Mouse (Mus musculus) left cerebral cortex, postnatal 10 days (tissue): ENCODE measurements at regions not wholly inside any gene's neighbourhood (a gene's known extent, or its start where the extent isn't known, plus 50 kb on each side); places are given as distances from the start of the nearest gene placed in this dataset.
A peak's percentile ranks its signal among the peaks of the same experiment; 100 is the strongest.

Source experiments
- DNase-seq, 2 experiments: peaks; one replicate each; pipeline ENCODE4 v3.0.0; 2021 to 2022; ENCODE audit warnings: low spot score in 2 of 2, mixed read lengths in 1 of 2; ENCODE audit errors: extremely low spot score in 1 of 2
- intact Hi-C: fragments of 180-260 bp; cut with DNase I; formaldehyde crosslinking; loops from one replicate; pipeline ENCODE4 v1.15.1; 2025

DNA sequence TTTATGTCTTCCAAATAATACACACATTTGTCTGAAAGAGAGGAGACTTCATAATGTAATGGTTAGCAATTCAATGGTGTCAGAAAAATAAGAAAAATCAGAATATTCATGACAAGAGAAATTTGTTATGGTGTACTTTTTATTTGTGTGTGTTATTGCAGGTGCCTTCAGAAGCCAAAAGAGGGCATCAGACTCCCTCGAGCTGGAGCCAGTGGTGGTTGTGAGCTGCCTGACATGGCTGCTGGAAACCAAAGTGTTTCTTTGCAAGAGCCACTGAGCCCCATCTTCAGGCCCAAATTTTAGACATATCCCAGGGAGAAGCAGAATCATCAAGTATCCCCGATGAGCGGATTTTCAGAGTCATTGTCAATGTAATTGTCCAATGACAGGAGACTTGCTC, 81.9 kb downstream of the Tm2d3 start:
- no peak for DNase-seq
- intact Hi-C loops = no loop called here

DNA sequence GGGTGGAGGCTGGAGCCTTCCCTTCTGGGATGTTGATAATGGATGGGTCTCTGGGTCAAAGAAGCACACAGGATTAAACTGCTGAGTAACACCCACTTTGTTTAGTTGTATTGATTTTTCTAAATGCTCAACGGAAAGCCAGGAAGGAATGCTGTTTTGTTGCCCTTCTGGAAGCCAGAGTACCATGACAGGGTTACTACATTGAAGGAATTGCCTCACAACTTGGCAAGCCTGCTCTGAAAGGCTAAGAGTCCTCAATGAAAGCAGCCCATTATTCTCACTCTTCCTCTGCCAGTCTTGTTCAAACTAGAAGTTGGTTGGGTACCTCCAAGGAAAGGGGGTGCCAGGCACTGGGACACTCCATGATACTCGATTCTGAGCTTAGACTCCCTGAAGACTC, 83.0 kb downstream of the Tm2d3 start:
- intact Hi-C loops = no loop called here

GRCm38 (mm10) chr7:65774388-65775015, 83.5 kb downstream of the Tm2d3 start:
- intact Hi-C loops = no loop called here
- no peak for DNase-seq

More for the DNA sequence above, 83.0 kb downstream of the Tm2d3 start:
- no peak for DNase-seq

- DNase-seq = no peak
- intact Hi-C loops = no loop called here
These were observed 84.0 kb downstream of the Tm2d3 start for GRCm38 (mm10) chr7:65775016-65775415.

GRCm38 (mm10) chr7:65779716-65780372, 81.7 kb upstream of the Pcsk6 start:
- intact Hi-C loops = no loop called here
- DNase-seq = no peak

DNA sequence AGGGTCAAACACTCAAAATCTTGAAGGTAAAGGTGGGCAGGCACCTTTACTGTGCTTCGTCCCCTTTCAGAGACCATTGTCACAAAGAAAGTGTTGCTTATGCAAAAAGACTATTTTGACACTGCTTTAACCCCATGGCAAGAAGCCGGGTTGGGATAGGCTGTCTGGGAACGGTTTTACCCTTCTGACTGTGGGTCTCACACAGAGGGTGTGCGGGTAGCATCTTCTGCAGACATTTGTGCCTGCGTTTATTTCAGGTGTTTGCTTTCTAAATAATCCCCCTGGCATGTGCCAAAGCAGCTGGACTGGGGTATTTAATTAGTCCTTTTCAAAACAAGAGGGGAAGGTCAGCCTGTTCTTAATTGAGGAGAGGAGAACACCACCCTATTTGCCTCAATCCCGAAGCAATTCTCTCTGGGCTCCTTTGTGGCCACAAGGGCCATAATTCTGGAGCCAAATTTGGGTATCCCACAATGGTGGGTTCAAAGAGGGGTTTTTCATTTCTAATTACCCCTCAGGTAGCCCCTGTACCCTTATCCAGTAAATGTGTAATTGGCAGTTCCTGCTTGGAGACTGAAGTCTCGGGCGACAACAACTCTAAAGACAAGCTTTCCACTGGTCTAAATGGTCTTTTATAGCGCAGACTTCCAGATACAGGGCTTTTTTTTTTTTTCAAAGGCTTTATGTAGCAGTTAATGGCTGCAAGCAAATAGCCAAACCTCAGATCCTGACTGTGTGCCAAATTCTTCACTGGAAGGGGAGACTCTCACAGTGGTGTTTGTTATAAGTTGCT, 80.8 kb upstream of the Pcsk6 start:
- DNase-seq = no peak
- intact Hi-C loops = no loop called here

- intact Hi-C loops = no loop called here
- DNase-seq = no peak
These were observed 79.5 kb upstream of the Pcsk6 start for GRCm38 (mm10) chr7:65782024-65782423.

DNA sequence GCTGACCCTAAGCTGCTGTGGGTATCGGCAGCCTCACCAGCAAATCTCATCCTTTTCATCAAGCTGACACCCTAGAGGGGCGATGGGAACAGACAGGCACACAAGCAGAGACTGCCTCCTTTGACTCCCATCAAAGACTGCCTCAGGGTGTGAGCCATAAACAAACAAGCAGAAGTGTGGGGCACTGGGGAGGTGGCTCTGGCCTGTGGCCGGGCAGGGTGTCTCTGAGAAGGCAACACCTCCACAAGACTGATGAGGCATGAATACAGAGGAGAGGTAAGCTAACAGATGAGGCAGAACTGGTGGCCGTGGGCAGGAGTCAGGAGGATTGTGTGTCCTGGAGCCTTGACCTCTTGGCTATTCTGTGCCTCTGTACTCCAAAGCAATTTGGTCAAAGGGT, 77.8 kb upstream of the Pcsk6 start:
- intact Hi-C loops = no loop called here
- DNase-seq = no peak

GRCm38 (mm10) chr7:65786916-65787315, 74.6 kb upstream of the Pcsk6 start:
- intact Hi-C loops = no loop called here
- peak in 1 of 2 experiments; percentile 58 for DNase-seq

GRCm38 (mm10) chr7:65787849-65788248, 73.7 kb upstream of the Pcsk6 start:
- intact Hi-C loops = no loop called here

GRCm38 (mm10) chr7:65790264-65790663, 71.3 kb upstream of the Pcsk6 start:
- intact Hi-C loops = no loop called here
- no peak for DNase-seq

More at GRCm38 (mm10) chr7:65787849-65788248, 73.7 kb upstream of the Pcsk6 start:
- no peak for DNase-seq

DNA sequence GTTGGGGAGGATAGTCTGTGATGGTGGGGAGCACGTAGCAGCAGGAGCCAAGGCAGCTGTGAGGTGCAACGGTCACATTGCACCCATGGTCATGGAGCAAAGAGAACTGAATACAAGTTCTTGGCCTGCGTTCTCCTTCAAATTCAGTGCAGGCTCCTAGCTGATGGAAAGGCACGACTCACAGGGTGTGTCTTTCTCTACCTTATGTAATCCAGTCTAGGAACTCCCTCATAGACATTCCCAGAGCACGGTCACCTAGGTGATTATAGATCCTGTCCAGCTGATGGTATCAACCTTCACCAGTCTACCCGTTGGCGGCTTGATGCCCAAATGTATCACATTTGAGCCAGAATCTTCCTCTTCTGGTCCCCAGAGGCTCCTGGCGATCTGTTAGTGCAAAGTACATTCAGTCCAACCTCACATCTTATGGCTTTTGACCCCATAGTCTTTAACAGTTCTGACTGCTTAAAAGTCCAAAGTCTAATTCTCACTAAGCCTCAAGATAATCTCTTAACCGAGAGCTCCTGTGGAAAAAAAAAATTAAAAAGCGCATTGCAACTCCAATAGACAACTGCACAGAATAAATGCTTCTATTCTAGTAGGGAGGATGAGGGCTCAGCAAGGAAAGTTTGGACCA, 69.2 kb upstream of the Pcsk6 start:
- intact Hi-C loops = no loop called here
- DNase-seq = no peak

DNA sequence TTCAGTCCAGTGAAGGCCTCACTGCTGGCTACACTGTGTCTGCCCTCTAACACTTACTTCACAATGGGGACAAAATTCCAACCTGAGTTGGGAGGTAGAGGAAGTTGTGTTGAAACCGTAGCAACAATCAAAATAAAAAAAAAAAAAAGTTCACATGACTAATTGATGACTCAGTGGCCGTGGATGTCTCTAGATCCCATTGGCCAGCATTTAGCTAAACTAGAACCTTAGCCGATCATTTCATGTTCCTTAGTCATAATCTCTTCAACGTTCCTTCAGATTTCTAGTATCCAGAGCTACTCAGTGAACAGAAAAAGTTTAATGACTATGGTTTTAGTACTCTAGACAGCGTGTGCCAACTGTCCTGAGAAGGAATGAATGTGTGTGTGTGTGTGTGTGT, 59.2 kb upstream of the Pcsk6 start:
- DNase-seq = no peak
- intact Hi-C loops = no loop called here

- DNase-seq = no peak
- intact Hi-C loops = no loop called here
These were observed 58.7 kb upstream of the Pcsk6 start for GRCm38 (mm10) chr7:65802806-65803205.

- intact Hi-C loops = no loop called here
- peak in 1 of 2 experiments; percentile 43 for DNase-seq
These were observed 57.9 kb upstream of the Pcsk6 start for GRCm38 (mm10) chr7:65803422-65804303.
